Mouse (Mus musculus) forebrain, embryonic 14.5 days (tissue): ENCODE results near the gene Akap7. TPM values are rescaled to one million over a fixed set of nuclear protein-coding genes. Genes with fewer than 3 reads are reported as not detected.

Experiments
- ATAC-seq: fragments of 200-750 bp; cut with Nextera tagmentation; 2 replicates; pipeline ENCODE4 v1.8.0; 2017; ENCODE audit warnings: mild to moderate bottlenecking, moderate library complexity
- DNase-seq: peaks from one replicate; pipeline ENCODE4 v3.0.0-alpha.2; 2015; ENCODE audit warnings: low spot score
- H3K27ac ChIP-seq: fragments of 300-500 bp; sonication (generic); 2 replicates; pipeline ENCODE4 v1.5.1; 2014; ENCODE audit warnings: low read depth, mild to moderate bottlenecking, control low read depth, low read length, moderate library complexity
- H3K27me3 ChIP-seq: fragments of 300-500 bp; sonication (generic); replicated peaks from 2 replicates; pipeline ENCODE4 v1.6.1; 2014; ENCODE audit warnings: low read length, control low read depth, mixed read lengths; ENCODE audit not compliant: control insufficient read depth, insufficient read depth
- H3K36me3 ChIP-seq: fragments of 300-500 bp; sonication (generic); 2 replicates; pipeline ENCODE4 v1.6.1; 2014; ENCODE audit warnings: low read length, control low read depth; ENCODE audit not compliant: control insufficient read depth, insufficient read depth
- H3K4me1 ChIP-seq: fragments of 300-500 bp; sonication (generic); 2 replicates; pipeline ENCODE4 v1.6.1; 2014; ENCODE audit warnings: antibody characterized with exemption, low read length, control low read depth; ENCODE audit not compliant: control insufficient read depth, insufficient read depth
- H3K4me2 ChIP-seq: fragments of 300-500 bp; sonication (generic); 2 replicates; pipeline ENCODE4 v1.6.1; 2014; ENCODE audit warnings: mild to moderate bottlenecking, control low read depth, low read length
- H3K4me3 ChIP-seq: fragments of 300-500 bp; sonication (generic); 2 replicates; pipeline ENCODE4 v1.5.1; 2014; ENCODE audit warnings: low read depth, low read length, control low read depth
- H3K9ac ChIP-seq: fragments of 300-500 bp; sonication (generic); 2 replicates; pipeline ENCODE4 v1.6.1; 2014; ENCODE audit warnings: mild to moderate bottlenecking, low read length, control low read depth, moderate library complexity
- H3K9me3 ChIP-seq: fragments of 300-500 bp; sonication (generic); replicated peaks from 2 replicates; pipeline ENCODE4 v1.6.1; 2016; ENCODE audit warnings: low read length, control low read depth, mixed read lengths; ENCODE audit not compliant: control insufficient read depth
- whole genome bisulfite sequencing: fragments of 180-500 bp; shearing (Covaris S2); extraction: QIAGEN DNeasy Blood & Tissue Kit; methylation state at CpG from one replicate; pipeline ENCODE4 v1.1.7; 2014; 5-methylcytosine and 5-hydroxymethylcytosine counted together
- polyA plus RNA-seq: library from polyadenylated mRNA; unstranded; fragments of >200 nt; fragmentation: Nextera tagmentation; extraction: Ambion mirVana; gene quantifications from 2 replicates; pipeline ENCODE4 v1.2.1, GENCODE M21; 2014

Akap7 gene
- polyA plus RNA-seq, 1 experiment from 2014 or later = 20.3 TPM

- ATAC-seq = peak; percentile 37; the same call in 1 of the 2 replicates
- H3K9me3 ChIP-seq = no peaks in the 10 kb centered on the region
- H3K4me1 ChIP-seq = no peaks in the 10 kb centered on the region
- no peaks in the 10 kb centered on the region for H3K27me3 ChIP-seq
- no peak overlapping the region for H3K9ac ChIP-seq
- DNase-seq = peak; percentile 77
- no peak overlapping the region for H3K4me2 ChIP-seq
- no peak overlapping the region for H3K4me3 ChIP-seq
- H3K27ac ChIP-seq = no peak overlapping the region
- 12% methylated on average over 4 of the region's 4 CpGs for WGBS
- no peaks in the 10 kb centered on the region for H3K36me3 ChIP-seq
Observed at GRCm38 (mm10) chr10:25325690-25326089, 18.0 kb upstream of the Akap7 start.

GRCm38 (mm10) chr10:25321198-25321597, 13.5 kb upstream of the Akap7 start:
- Histone ChIP-seq H3K4me1 (no peaks in the 10 kb centered on the region), H3K9me3 (no peaks in the 10 kb centered on the region), H3K4me2 (no peak overlapping the region), H3K27me3 (no peaks in the 10 kb centered on the region), H3K9ac (no peak overlapping the region), H3K27ac (no peak overlapping the region), H3K4me3 (no peak overlapping the region), H3K36me3 (no peaks in the 10 kb centered on the region)
- ATAC-seq (no peak), DNase-seq (no peak)
- WGBS = 85% methylated on average over 4 of the region's 4 CpGs

- no peak overlapping the region for H3K27ac ChIP-seq
- ATAC-seq = no peak
- H3K27me3 ChIP-seq = no peaks in the 10 kb centered on the region
- no peaks in the 10 kb centered on the region for H3K4me1 ChIP-seq
- H3K4me3 ChIP-seq = no peak overlapping the region
- no peaks in the 10 kb centered on the region for H3K36me3 ChIP-seq
- H3K9me3 ChIP-seq = no peaks in the 10 kb centered on the region
- DNase-seq = no peak
- H3K9ac ChIP-seq = no peak overlapping the region
- no peak overlapping the region for H3K4me2 ChIP-seq
Observed at GRCm38 (mm10) chr10:25319531-25319930, 11.9 kb upstream of the Akap7 start.

- Histone ChIP-seq H3K9me3 (no peaks in the 10 kb centered on the region), H3K4me3 (no peak overlapping the region), H3K36me3 (no peaks in the 10 kb centered on the region), H3K4me1 (no peaks in the 10 kb centered on the region), H3K27me3 (no peaks in the 10 kb centered on the region), H3K4me2 (no peak overlapping the region), H3K27ac (no peak overlapping the region), H3K9ac (no peak overlapping the region)
- ATAC-seq (no peak), DNase-seq (no peak)
- WGBS = 82% methylated on average over 5 of the region's 5 CpGs
Observed at GRCm38 (mm10) chr10:25318405-25318804, 10.7 kb upstream of the Akap7 start.

GRCm38 (mm10) chr10:25317665-25318064, 10.0 kb upstream of the Akap7 start:
- no peaks in the 10 kb centered on the region for H3K9me3 ChIP-seq
- H3K27ac ChIP-seq = no peak overlapping the region
- no peak overlapping the region for H3K4me3 ChIP-seq
- H3K4me1 ChIP-seq = no peaks in the 10 kb centered on the region
- no peak for ATAC-seq
- H3K27me3 ChIP-seq = no peaks in the 10 kb centered on the region
- no peak for DNase-seq
- no peak overlapping the region for H3K9ac ChIP-seq
- no peak overlapping the region for H3K4me2 ChIP-seq
- H3K36me3 ChIP-seq = no peaks in the 10 kb centered on the region

- DNase-seq (no peak), ATAC-seq (no peak)
- Histone ChIP-seq H3K27ac (no peak overlapping the region), H3K4me3 (no peak overlapping the region), H3K4me1 (peaks cover 8% of the 10 kb centered on the region), H3K9ac (no peak overlapping the region), H3K27me3 (no peaks in the 10 kb centered on the region), H3K9me3 (no peaks in the 10 kb centered on the region), H3K36me3 (no peaks in the 10 kb centered on the region), H3K4me2 (no peak overlapping the region)
- 8% methylated on average over 17 of the region's 17 CpGs for WGBS
Observed at GRCm38 (mm10) chr10:25313856-25314584, 6.3 kb upstream of the Akap7 start.

GRCm38 (mm10) chr10:25311554-25312212, 4.0 kb upstream of the Akap7 start:
- H3K36me3 ChIP-seq = no peaks in the 10 kb centered on the region
- peak overlapping the region; percentile 21; the same call in 1 of the 2 replicates for H3K4me2 ChIP-seq
- no peaks in the 10 kb centered on the region for H3K9me3 ChIP-seq
- H3K9ac ChIP-seq = no peak overlapping the region
- no peak overlapping the region for H3K4me3 ChIP-seq
- ATAC-seq (peak; percentile 84), DNase-seq (peak; percentile 85)
- no peak overlapping the region for H3K27ac ChIP-seq
- no peaks in the 10 kb centered on the region for H3K27me3 ChIP-seq
- peaks cover 8% of the 10 kb centered on the region for H3K4me1 ChIP-seq
- 8% methylated on average over 9 of the region's 9 CpGs for WGBS

GRCm38 (mm10) chr10:25310736-25311135, 3.1 kb upstream of the Akap7 start:
- no peak overlapping the region for H3K9ac ChIP-seq
- no peaks in the 10 kb centered on the region for H3K9me3 ChIP-seq
- DNase-seq = no peak
- no peaks in the 10 kb centered on the region for H3K27me3 ChIP-seq
- H3K36me3 ChIP-seq = no peaks in the 10 kb centered on the region
- WGBS = 81% methylated on average over 4 of the region's 4 CpGs
- H3K27ac ChIP-seq = no peak overlapping the region
- H3K4me1 ChIP-seq = peaks cover 8% of the 10 kb centered on the region
- H3K4me2 ChIP-seq = no peak overlapping the region
- H3K4me3 ChIP-seq = no peak overlapping the region
- ATAC-seq = no peak

- DNase-seq = no peak
- H3K27me3 ChIP-seq = no peaks in the 10 kb centered on the region
- H3K36me3 ChIP-seq = no peaks in the 10 kb centered on the region
- no peak overlapping the region for H3K4me3 ChIP-seq
- 83% methylated on average over 5 of the region's 5 CpGs for WGBS
- no peak for ATAC-seq
- H3K4me2 ChIP-seq = no peak overlapping the region
- no peak overlapping the region for H3K9ac ChIP-seq
- H3K4me1 ChIP-seq = peaks cover 8% of the 10 kb centered on the region
- H3K9me3 ChIP-seq = no peaks in the 10 kb centered on the region
- H3K27ac ChIP-seq = no peak overlapping the region
Observed at GRCm38 (mm10) chr10:25309996-25310395, 2.3 kb upstream of the Akap7 start.
